Mouse (Mus musculus): ENCODE measurements around the gene Fam163b. TPM values are rescaled to one million over a fixed set of nuclear protein-coding genes. Genes with fewer than 3 reads are reported as not detected.

Fam163b gene
- polyA plus RNA-seq (2015; fragmentation: Nextera tagmentation; extraction: Ambion mirVana), result 0.76 and 1.7 TPM in 2 replicates

DNA sequence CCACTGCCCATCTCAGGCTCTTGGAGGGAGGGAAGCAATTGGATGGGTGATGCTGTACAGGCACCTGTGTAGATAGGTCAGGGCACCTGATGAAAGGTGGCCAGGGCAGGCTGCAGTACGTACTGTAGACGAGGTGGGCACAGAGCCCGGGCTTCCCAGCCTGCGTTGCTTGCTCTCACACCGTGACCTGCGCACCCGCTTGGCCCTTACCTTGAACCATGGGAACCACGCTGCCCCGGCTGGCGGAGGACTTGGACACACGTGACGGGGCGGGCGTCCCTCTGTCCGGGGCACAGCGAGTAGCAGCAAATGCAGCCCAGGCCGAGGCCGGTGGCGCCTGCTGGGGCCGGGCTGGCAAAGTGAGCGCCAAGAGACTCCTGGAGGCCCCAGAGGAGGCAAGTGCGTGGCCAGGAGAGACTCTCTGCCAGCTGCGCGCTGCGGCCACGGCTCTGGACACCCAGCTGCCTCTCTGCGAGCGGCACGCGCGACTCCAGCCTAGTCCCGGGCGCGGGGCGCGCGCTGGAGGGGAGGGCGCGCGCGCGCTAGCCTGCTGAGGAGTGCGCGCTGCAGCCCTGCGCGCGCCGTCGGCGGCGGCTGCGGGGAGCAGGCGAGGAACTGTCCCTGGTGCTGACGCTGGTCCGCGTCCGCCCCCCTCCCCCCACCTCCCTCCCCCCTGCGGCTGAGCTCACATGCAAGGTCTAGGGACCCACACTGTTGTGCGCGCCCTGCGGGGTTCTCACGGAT is at the start of gene Fam163b:
Gene Fam163b, minus strand, starts transcription at position 542 of the 744 bp plus-strand sequence.
- peak; percentile 43; the same call in 1 of the 2 replicates for ATAC-seq
- WGBS, result under 1% methylated on average over 49 of the region's 62 CpGs
- H3K9ac ChIP-seq, result peak within 1 kb of the TSS; percentile 47

DNA sequence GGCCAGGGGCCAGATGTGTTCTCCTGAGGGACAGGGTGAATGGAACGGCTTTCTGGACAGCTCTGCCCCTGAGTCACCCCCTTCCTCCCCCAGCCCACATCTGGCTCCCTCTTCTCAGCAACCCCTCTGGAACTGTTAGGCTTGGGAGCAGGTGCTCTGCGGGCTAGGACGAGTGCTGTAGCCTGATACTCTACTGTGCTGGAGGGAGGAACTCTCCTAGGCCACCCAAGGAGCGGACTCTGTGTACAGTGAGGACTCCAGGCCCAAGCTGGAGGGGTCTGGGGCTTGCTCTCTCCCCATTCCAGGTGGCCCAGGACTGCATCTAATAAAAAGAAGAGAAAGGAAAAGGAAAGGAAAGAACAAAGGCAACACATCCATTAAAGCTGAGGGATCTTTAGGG is 47.7 kb upstream of the Fam163b start:
- Histone ChIP-seq H3K9me3 (replicated peaks) (no peaks in the 10 kb centered on the region), H3K27me3 (no peaks in the 10 kb centered on the region), H3K27ac (no peak overlapping the region), H3K36me3 (ENCODE audit: poor library complexity, severe bottlenecking) (no peaks in the 10 kb centered on the region), H3K4me1 (no peaks in the 10 kb centered on the region; the same call in 1 of the 2 replicates), H3K4me3 (no peak overlapping the region), H3K4me2 (no peak overlapping the region), H3K9ac (no peak overlapping the region)
- ATAC-seq, result no peak
- WGBS, result 71% methylated on average over 4 of the region's 4 CpGs

More for the DNA sequence above, at the start of gene Fam163b:
- peak within 1 kb of the TSS; percentile 40 for H3K4me3 ChIP-seq
- peak within 1 kb of the TSS; percentile 71 for H3K4me2 ChIP-seq
- no peaks in the 10 kb centered on the region for H3K9me3 ChIP-seq (replicated peaks)
- H3K27ac ChIP-seq, result no peak within 1 kb of the TSS
- peaks cover 36% of the 10 kb centered on the region for H3K27me3 ChIP-seq
- no peaks in the 10 kb centered on the region for H3K36me3 ChIP-seq (ENCODE audit: poor library complexity, severe bottlenecking)
- H3K4me1 ChIP-seq, result peaks cover 10% of the 10 kb centered on the region

DNA sequence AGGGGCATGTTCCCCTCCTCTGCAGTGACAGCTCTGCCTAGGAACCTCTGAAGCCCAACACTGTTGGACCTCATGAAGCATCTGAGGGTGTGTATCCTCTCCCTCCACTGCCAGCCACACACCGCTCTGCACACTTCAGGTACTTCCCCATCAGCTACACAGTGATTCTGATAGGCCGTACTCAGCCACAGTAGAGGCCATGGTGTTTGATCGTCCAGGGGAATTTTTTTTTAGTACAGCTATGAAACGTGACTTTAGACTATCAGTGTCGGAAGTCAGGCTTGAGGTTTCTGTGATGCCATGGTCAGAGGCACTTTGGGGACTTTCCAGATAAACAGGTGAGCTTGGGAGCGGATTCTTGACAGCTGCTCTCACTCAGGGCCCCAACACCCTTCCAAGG is 45.2 kb upstream of the Fam163b start:
- no peak for ATAC-seq
- Histone ChIP-seq H3K27ac (no peak overlapping the region), H3K9ac (no peak overlapping the region), H3K4me2 (no peak overlapping the region), H3K36me3 (ENCODE audit: poor library complexity, severe bottlenecking) (no peaks in the 10 kb centered on the region), H3K4me1 (no peaks in the 10 kb centered on the region; the same call in 1 of the 2 replicates), H3K27me3 (no peaks in the 10 kb centered on the region), H3K4me3 (no peak overlapping the region), H3K9me3 (replicated peaks) (no peaks in the 10 kb centered on the region)
- WGBS, result 89% methylated on average over 6 of the region's 6 CpGs

DNA sequence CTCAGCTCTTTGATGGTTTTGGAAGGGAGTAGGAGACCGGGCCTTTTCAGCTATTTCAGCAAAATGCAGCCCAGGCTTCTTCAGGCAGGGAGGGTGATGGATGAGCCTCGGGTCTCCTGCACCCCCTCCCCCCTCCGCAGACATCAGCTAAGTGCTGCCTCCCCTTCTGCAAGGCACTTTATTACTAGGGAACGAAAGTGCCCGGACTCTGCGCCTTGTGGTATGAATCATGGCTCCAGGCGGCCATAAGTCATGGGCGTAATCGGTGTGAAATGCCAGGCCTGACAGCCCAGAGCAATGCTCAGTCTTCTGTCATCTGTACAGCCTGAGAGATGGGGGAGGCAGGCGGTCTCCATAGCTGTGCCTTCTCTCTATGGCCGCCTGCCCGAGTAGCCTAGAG is 41.4 kb upstream of the Fam163b start:
- no peak for ATAC-seq
- H3K9ac ChIP-seq, result no peak overlapping the region
- no peak overlapping the region for H3K4me3 ChIP-seq
- H3K4me1 ChIP-seq, result no peaks in the 10 kb centered on the region
- WGBS, result 87% methylated on average over 12 of the region's 12 CpGs
- H3K36me3 ChIP-seq (ENCODE audit: poor library complexity, severe bottlenecking), result no peaks in the 10 kb centered on the region
- no peak overlapping the region for H3K4me2 ChIP-seq
- H3K27ac ChIP-seq, result no peak overlapping the region
- H3K27me3 ChIP-seq, result no peaks in the 10 kb centered on the region
- H3K9me3 ChIP-seq (replicated peaks), result no peaks in the 10 kb centered on the region

DNA sequence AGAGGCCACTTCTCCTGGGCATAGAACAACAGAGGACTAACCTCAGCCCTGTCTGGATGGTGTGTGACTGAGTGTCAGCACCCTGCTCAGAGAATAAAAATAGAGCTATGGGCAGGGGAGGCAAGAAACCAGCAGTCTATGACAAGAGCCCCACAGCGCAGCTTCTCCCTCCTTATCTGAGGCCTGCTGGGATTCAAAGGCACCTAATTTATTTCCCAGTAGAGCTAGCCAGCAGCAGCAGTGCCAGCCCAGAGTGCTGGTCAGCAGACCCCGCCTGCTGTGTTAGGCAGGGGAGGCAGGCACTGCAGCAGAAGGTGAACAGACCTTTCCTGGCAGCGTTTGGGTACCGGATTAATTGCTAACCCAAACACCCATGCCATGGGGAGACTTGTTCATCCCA is 39.6 kb upstream of the Fam163b start:
- H3K4me3 ChIP-seq, result no peak overlapping the region
- no peak for ATAC-seq
- no peaks in the 10 kb centered on the region for H3K9me3 ChIP-seq (replicated peaks)
- H3K9ac ChIP-seq, result no peak overlapping the region
- no peak overlapping the region for H3K4me2 ChIP-seq
- no peak overlapping the region for H3K27ac ChIP-seq
- H3K4me1 ChIP-seq, result no peaks in the 10 kb centered on the region
- 77% methylated on average over 4 of the region's 4 CpGs for WGBS
- no peaks in the 10 kb centered on the region for H3K36me3 ChIP-seq (ENCODE audit: poor library complexity, severe bottlenecking)
- H3K27me3 ChIP-seq, result no peaks in the 10 kb centered on the region

DNA sequence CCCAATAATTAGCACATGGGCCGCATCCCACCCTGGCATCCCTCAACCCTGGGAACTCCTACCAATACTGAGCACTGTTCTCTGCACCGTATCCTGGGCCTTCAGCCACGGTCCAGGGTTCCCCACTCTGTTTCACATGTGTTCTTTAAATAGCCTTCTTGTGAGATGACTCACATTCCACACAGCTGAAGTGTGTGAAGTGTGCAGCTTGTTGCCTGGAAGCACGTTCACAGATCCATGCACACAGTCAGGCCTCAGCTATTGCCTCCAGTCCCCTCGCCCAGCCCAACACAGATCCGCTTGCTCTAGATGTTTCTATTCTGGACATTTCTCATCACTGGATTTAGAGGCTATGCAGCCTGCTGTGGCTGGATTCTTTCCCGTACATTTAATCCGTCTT is 36.8 kb upstream of the Fam163b start:
- Histone ChIP-seq H3K4me3 (no peak overlapping the region), H3K27me3 (no peaks in the 10 kb centered on the region), H3K9me3 (replicated peaks) (no peaks in the 10 kb centered on the region), H3K4me2 (no peak overlapping the region), H3K36me3 (ENCODE audit: poor library complexity, severe bottlenecking) (no peaks in the 10 kb centered on the region), H3K27ac (no peak overlapping the region), H3K4me1 (no peaks in the 10 kb centered on the region), H3K9ac (no peak overlapping the region)
- 81% methylated on average over 8 of the region's 8 CpGs for WGBS
- ATAC-seq, result no peak

DNA sequence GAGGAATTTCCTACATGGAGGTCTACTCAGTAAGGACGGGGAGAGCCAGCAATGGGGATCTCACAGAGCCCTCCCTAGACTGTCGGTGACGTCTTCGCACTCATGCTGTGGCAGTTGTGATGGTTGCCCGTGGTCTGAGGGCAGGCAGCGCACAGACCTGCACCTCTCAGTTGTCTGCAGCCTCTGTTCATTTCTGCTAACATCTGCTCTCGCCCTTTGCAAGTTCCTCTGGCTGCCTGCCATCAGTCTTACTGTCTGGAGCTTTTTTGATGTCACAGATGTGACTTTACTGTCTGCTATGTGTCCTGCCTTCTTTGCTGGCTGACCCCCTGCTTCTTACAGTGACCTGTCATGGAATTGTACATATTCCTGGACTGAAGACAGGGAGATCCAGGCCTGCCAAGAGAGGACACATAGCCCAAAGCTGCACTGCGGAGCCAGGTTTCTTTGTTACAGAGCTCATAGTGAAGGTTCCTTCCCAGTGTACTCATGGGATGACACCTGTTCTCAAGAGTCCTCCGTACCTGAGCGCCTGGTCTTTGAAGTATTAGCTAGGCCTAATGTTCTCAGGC is 33.5 kb upstream of the Fam163b start:
- Histone ChIP-seq H3K36me3 (ENCODE audit: poor library complexity, severe bottlenecking) (no peaks in the 10 kb centered on the region), H3K27ac (no peak overlapping the region), H3K4me1 (no peaks in the 10 kb centered on the region), H3K4me3 (no peak overlapping the region), H3K27me3 (no peaks in the 10 kb centered on the region), H3K4me2 (no peak overlapping the region), H3K9me3 (replicated peaks) (no peaks in the 10 kb centered on the region), H3K9ac (no peak overlapping the region)
- WGBS, result 82% methylated on average over 10 of the region's 10 CpGs
- no peak for ATAC-seq

DNA sequence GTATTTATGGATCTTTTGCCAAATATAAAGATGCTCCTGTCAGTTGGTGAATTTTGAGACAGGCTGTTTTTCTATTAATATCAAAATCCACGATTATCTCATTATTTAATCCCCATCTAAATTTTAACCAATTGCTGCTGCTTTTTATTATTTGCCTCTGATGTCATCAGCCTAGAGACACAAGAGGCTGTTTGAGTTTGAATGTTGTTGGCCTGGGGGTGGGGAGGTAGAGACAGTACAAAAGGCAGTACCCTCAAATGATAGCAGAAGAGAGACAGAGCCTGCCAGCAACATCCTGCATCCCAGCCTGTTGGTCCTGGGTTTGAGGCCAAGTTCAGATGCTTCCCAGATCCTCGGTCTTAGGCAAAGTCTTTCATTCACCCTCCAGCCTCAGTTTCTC is 32.0 kb upstream of the Fam163b start:
- H3K4me1 ChIP-seq, result no peaks in the 10 kb centered on the region
- no peak overlapping the region for H3K9ac ChIP-seq
- H3K36me3 ChIP-seq (ENCODE audit: poor library complexity, severe bottlenecking), result no peaks in the 10 kb centered on the region
- no peak for ATAC-seq
- no peak overlapping the region for H3K4me2 ChIP-seq
- no peak overlapping the region for H3K4me3 ChIP-seq
- H3K27me3 ChIP-seq, result no peaks in the 10 kb centered on the region
- H3K9me3 ChIP-seq (replicated peaks), result no peaks in the 10 kb centered on the region
- 71% methylated on average over 2 of the region's 2 CpGs for WGBS
- H3K27ac ChIP-seq, result no peak overlapping the region

DNA sequence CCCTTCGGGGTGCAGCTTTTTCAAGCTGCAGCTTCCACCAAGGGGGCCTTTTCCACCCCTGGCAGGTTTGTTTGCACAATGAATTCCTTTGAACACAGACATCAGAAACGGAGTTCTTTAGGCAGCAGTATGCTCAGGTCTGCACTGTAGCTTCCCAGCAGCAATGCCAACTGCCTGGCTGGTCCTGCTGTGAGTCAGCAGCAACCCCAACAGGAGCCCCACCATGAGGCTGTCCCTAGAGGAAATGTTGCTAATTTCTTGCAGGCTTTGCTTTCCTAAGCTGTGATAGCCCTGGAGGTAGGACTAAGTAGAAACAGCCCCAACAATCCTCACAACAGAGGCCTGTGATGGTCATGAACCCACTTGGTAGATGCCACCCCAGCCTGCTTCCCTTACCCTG is 24.7 kb upstream of the Fam163b start:
- WGBS, result 38% methylated on average over 2 of the region's 2 CpGs
- H3K4me2 ChIP-seq, result no peak overlapping the region
- no peak for ATAC-seq

DNA sequence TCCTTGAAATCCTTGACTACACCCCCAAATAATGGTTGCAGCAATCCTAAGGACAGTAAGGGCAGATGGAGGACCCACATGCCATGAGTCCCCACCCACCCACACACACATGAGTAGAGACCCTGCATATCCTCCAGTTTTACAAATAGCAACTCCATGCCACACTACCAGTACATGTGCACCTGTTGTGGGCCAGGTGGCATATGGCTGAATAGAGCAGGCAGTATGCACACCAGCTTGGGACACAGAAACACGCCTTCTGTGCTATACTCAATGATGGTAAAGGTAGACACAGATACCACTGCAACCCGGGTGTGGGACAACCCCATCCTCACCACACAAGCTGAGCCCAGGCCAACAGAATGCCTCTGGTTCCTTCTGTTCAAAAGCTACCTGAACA is 23.8 kb upstream of the Fam163b start:
- no peak for ATAC-seq
- Histone ChIP-seq H3K36me3 (ENCODE audit: poor library complexity, severe bottlenecking) (no peaks in the 10 kb centered on the region), H3K4me1 (peaks cover 6% of the 10 kb centered on the region; the same call in 1 of the 2 replicates), H3K9ac (no peak overlapping the region), H3K4me3 (no peak overlapping the region), H3K4me2 (no peak overlapping the region), H3K9me3 (replicated peaks) (no peaks in the 10 kb centered on the region), H3K27ac (no peak overlapping the region), H3K27me3 (no peaks in the 10 kb centered on the region)
- WGBS, result 89% methylated on average over 2 of the region's 2 CpGs

More for the DNA sequence above, 24.7 kb upstream of the Fam163b start:
- Histone ChIP-seq H3K4me1 (peaks cover 6% of the 10 kb centered on the region; the same call in 1 of the 2 replicates), H3K9me3 (replicated peaks) (no peaks in the 10 kb centered on the region), H3K27me3 (no peaks in the 10 kb centered on the region), H3K9ac (no peak overlapping the region), H3K4me3 (no peak overlapping the region), H3K27ac (no peak overlapping the region), H3K36me3 (ENCODE audit: poor library complexity, severe bottlenecking) (no peaks in the 10 kb centered on the region)

DNA sequence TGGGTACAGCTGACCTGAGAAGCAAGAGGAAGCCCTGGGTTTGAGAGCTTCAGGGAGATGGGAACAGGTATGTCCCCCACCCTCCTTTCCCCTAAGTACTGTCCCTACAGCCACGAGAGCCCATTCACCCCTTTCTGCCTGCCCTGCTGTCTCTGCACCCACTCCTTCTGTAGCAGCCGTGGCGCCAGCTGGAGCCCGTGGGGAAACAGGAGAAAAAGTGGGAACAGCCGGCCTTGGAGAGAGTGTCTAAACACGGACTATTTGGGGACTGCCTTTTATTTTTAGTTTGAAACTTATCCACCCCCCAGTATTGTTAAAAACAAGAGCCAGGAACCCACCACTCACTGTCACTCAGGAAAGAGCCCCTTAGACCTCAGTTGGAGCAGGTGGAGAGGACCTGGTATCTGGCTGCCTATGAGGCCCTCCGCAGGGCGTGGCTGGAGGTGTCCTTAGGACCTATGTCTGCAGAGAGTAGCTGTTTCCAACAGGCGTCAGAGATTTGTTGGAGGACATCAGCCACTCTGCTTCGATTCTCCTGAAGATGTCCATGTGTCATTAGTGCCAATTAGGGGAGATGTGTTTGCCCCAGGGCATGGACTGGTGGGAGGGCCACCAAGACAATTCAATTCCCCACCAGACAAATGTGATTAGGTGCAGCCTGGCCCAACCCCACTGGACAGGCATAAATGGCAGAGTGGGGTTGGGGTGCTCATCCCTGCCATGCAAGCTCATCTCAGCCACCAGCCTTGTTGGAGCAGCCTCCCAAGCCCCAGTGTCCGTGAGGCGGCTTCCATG is 22.7 kb upstream of the Fam163b start, which contains the start of gene Dbh:
Gene Dbh, plus strand, starts transcription at position 438 of the 795 bp plus-strand sequence.
- H3K4me3 ChIP-seq, result no peak within 1 kb of the TSS
- no peak within 1 kb of the TSS for H3K27ac ChIP-seq
- peaks cover 6% of the 10 kb centered on the region; the same call in 1 of the 2 replicates for H3K4me1 ChIP-seq
- H3K36me3 ChIP-seq (ENCODE audit: poor library complexity, severe bottlenecking), result no peaks in the 10 kb centered on the region
- no peak within 1 kb of the TSS for H3K9ac ChIP-seq
- no peak for ATAC-seq
- no peaks in the 10 kb centered on the region for H3K27me3 ChIP-seq
- H3K4me2 ChIP-seq, result no peak within 1 kb of the TSS
- 81% methylated on average over 12 of the region's 12 CpGs for WGBS
- H3K9me3 ChIP-seq (replicated peaks), result no peaks in the 10 kb centered on the region

DNA sequence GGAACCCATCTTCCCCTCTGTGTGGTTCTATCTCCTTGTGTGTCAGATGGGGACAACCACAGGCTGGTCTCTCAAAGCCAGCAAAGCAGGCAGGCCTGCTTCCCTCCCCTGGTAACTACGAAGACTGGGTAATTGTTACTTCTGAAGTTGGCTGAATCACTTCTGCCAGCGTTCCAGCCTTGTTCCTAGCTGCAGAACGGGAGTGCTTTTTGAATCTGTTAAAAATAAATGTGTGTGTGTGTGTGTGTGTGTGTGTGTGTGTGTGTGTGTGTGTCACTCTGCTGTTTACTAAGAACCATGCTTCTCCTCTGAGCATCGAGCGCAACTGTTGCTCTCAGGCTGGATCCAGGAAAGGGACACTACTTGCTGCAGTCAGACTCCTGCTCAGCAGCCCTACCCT is 21.6 kb upstream of the Fam163b start:
- WGBS, result 67% methylated on average over 5 of the region's 5 CpGs

More for the DNA sequence above, 21.6 kb upstream of the Fam163b start:
- Histone ChIP-seq H3K9me3 (replicated peaks) (no peaks in the 10 kb centered on the region), H3K36me3 (ENCODE audit: poor library complexity, severe bottlenecking) (no peaks in the 10 kb centered on the region), H3K4me1 (peaks cover 6% of the 10 kb centered on the region; the same call in 1 of the 2 replicates), H3K4me2 (no peak overlapping the region), H3K4me3 (no peak overlapping the region), H3K9ac (no peak overlapping the region), H3K27me3 (no peaks in the 10 kb centered on the region), H3K27ac (no peak overlapping the region)
- ATAC-seq, result no peak

Measured in forebrain, embryonic 13.5 days (tissue).